In genomic region chr19:53437311-53437958, GRCm38 (mm10) we compare ENCODE assay signal across 9 mouse cellular contexts. TPM values are rescaled to one million over a fixed set of nuclear protein-coding genes. Genes with fewer than 3 reads are reported as not detected.
DNase-seq lines count a peak whose midpoint lies in the region; ATAC-seq lines count a peak whose summit lies in the region.
"Had no signal": no experiment of that assay in that cellular context is flagged by ENCODE, and none has a peak within 500 bp of the region (broad histone marks: within the 10 kb centered on the region; RNA-seq: fewer than 3 reads in every experiment).

No protein-coding gene starts in this region.

- H3K27ac ChIP-seq in midbrain, embryonic 10.5 days (replicated peaks) = no peak overlapping the region
- H3K27ac ChIP-seq: embryonic facial prominence, embryonic 13.5 days had no signal

- H3K9me3 ChIP-seq in midbrain, embryonic 10.5 days (replicated peaks) = no peaks in the 10 kb centered on the region
- H3K9me3 ChIP-seq: embryonic facial prominence, embryonic 13.5 days had no signal

- ATAC-seq in erythroid progenitor cell, adult 5-6 weeks (replicated peaks; ENCODE audit: low FRiP score, poor library complexity, severe bottlenecking) = no peak

- no peaks in the 10 kb centered on the region for H3K36me3 ChIP-seq in midbrain, embryonic 10.5 days
- H3K36me3 ChIP-seq: embryonic facial prominence, embryonic 13.5 days had no signal

- 0 out of 2 replicates have a peak, but pooled peaks cover 3% of the 10 kb centered on the region for H3K27me3 ChIP-seq in midbrain, embryonic 10.5 days (ENCODE audit: low read depth, poor library complexity, severe bottlenecking)
- H3K27me3 ChIP-seq: embryonic facial prominence, embryonic 13.5 days had no signal

- 70% methylated on average over 8 of the region's 8 CpGs for WGBS in midbrain, embryonic 10.5 days

- no peak overlapping the region for H3K4me3 ChIP-seq in midbrain, embryonic 10.5 days
- H3K4me3 ChIP-seq: embryonic facial prominence, embryonic 13.5 days had no signal

- DNase-seq in adrenal gland, postnatal 10 days = peak; percentile 90
- peak; percentile 13 to 34 for DNase-seq in heart, postnatal 14 days
- peak; percentile 81 to 86 for DNase-seq in kidney, postnatal 4 days
- DNase-seq in lung, postnatal 36 days = peak; percentile 70
- no peak for DNase-seq in midbrain, embryonic 10.5 days (ENCODE audit: low spot score)
- DNase-seq in MN1 (ENCODE audit: low spot score) = no peak
- DNase-seq in right cerebral cortex, postnatal 36 days (ENCODE audit: low spot score in 2 of 2) = no peak

- intact Hi-C loops in heart, postnatal 14 days (cut with DNase I) = no loop called here

- peaks cover 13% of the 10 kb centered on the region for H3K4me1 ChIP-seq in midbrain, embryonic 10.5 days

RNA-seq across cellular contexts. Expression of gene Smndc1, which starts 47.1 kb away (rescaled TPM):
- total RNA-seq in adrenal gland, postnatal 10 days (2021) = 10 to 100 TPM; 37.5 to 38.5 TPM
- total RNA-seq in heart, postnatal 14 days (2021) = 10 to 100 TPM; 29.7 to 31.6 TPM
- 44.4 and 45.0 TPM in 2 replicates for polyA plus RNA-seq in midbrain, embryonic 10.5 days (2016; fragmentation: Nextera tagmentation; extraction: Ambion mirVana)
- total RNA-seq in erythroid progenitor cell, adult 5-6 weeks (2015; ENCODE audit: low replicate concordance) = 43.6 and 54.9 TPM in 2 replicates
- 31.5 and 32.0 TPM in 2 replicates for total RNA-seq in erythroid progenitor cell, adult 5-6 weeks (2017; ENCODE audit: low replicate concordance)

Comparison
In these comparisons a context has a peak if more than half of its experiments do, and no peak if none do; other contexts are left out.
1. DNase-seq: peak in adrenal gland, postnatal 10 days (single experiment), heart, postnatal 14 days (2 of 2), kidney, postnatal 4 days (2 of 2) and lung, postnatal 36 days (single experiment); none in midbrain, embryonic 10.5 days (single experiment), MN1 (single experiment) and right cerebral cortex, postnatal 36 days (0 of 2).